Mouse (Mus musculus) common myeloid progenitor, adult 5-6 weeks (primary cell): ENCODE results near the gene Grik5. TPM values are rescaled to one million over a fixed set of nuclear protein-coding genes. Genes with fewer than 3 reads are reported as not detected.

Experiments
- ATAC-seq: replicated peaks from 2 replicates; pipeline ENCODE4 v1.8.0; 2016; ENCODE audit warnings: low read depth, mild to moderate bottlenecking, moderate TSS enrichment, inconsistent platforms; ENCODE audit not compliant: poor library complexity, severe bottlenecking
- total RNA-seq: library from RNA; stranded (forward); fragments of 200-1000, 187-1606 nt; gene quantifications from 2 replicates; pipeline ENCODE4 v1.2.3, GENCODE M21; 2017

Grik5 gene
- total RNA-seq, 1 experiment from 2014 or later, result 11.5 TPM

GRCm38 (mm10) chr7:25041921-25042320 is 30.2 kb downstream of the Grik5 start:
- ATAC-seq, result no peak

GRCm38 (mm10) chr7:25035916-25036315 is 36.2 kb downstream of the Grik5 start:
- ATAC-seq, result peak; percentile 66; the same call in 1 of the 2 replicates

GRCm38 (mm10) chr7:25034796-25035195 is 37.4 kb downstream of the Grik5 start:
- ATAC-seq, result no peak

GRCm38 (mm10) chr7:25031528-25031927 is 40.6 kb downstream of the Grik5 start:
- ATAC-seq, result no peak

- peak; percentile 85 for ATAC-seq
Observed at GRCm38 (mm10) chr7:25030032-25030753, 42.0 kb downstream of the Grik5 start.

- 0 out of 2 replicates have a peak, but pooled peaks have one; percentile 26 for ATAC-seq
Observed at GRCm38 (mm10) chr7:25026452-25026851, 45.7 kb downstream of the Grik5 start.

GRCm38 (mm10) chr7:25025855-25026439 is 46.2 kb downstream of the Grik5 start:
- peak; percentile 55 for ATAC-seq

GRCm38 (mm10) chr7:25011592-25011991 is 60.6 kb downstream of the Grik5 start:
- no peak for ATAC-seq

- ATAC-seq, result peak; percentile 27; the same call in 1 of the 2 replicates
Observed at GRCm38 (mm10) chr7:25010090-25010913, 61.8 kb downstream of the Grik5 start.

GRCm38 (mm10) chr7:25009099-25009700 is 62.9 kb downstream of the Grik5 start:
- ATAC-seq, result no peak

- peak; percentile 54 for ATAC-seq
Observed at GRCm38 (mm10) chr7:25008635-25009034, 63.5 kb downstream of the Grik5 start.

- ATAC-seq, result no peak
Observed at GRCm38 (mm10) chr7:25007609-25008374, 64.4 kb downstream of the Grik5 start.

GRCm38 (mm10) chr7:25006586-25007364 is 65.4 kb downstream of the Grik5 start:
- ATAC-seq, result peak; percentile 79

- ATAC-seq, result no peak
Observed at GRCm38 (mm10) chr7:25006171-25006570, 66.0 kb downstream of the Grik5 start.

GRCm38 (mm10) chr7:25005421-25006065 is 66.6 kb downstream of the Grik5 start, which contains the start of gene Atp1a3:
Gene Atp1a3, minus strand, starts transcription at chr7:25005958.
- ATAC-seq, result peak; percentile 29

- ATAC-seq, result no peak
Observed at GRCm38 (mm10) chr7:25004806-25005205, 67.3 kb downstream of the Grik5 start.

GRCm38 (mm10) chr7:25003820-25004388 is 68.2 kb downstream of the Grik5 start:
- ATAC-seq, result no peak

GRCm38 (mm10) chr7:25003291-25003690 is 68.9 kb downstream of the Grik5 start:
- ATAC-seq, result no peak
